Mouse (Mus musculus) lung, postnatal 0 days (tissue): ENCODE measurements at regions not wholly inside any gene's neighbourhood (a gene's known extent, or its start where the extent isn't known, plus 50 kb on each side); places are given as distances from the start of the nearest gene placed in this dataset.

Source experiments
- CTCF ChIP-seq: IDR thresholded peaks from 2 replicates; pipeline ENCODE4 v1.5.1; 2016; ENCODE audit warnings: antibody characterized with exemption, mild to moderate bottlenecking
- EP300 ChIP-seq: IDR thresholded peaks from 2 replicates; pipeline ENCODE4 v1.6.1; 2016; ENCODE audit warnings: antibody characterized with exemption, mild to moderate bottlenecking, control low read depth

DNA sequence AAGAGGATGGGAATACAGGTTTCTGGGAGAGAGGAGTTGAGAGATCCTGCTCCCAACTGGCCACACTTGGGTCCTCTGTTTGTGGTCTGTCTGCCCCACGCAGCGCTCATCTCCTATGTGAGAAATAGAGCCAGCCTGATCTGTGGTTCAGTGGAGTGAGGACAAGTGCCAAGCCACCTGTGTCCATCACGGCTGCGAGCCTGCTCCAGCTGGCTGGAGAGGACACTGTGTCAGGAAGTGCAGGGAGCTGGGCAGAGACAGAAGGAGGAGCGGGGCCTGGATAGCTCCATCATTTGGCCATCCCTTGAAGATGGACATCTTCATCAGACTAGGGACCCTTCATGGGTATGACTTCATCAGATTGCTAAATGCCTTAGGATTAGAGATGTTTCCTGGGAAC is 136.4 kb upstream of the Lrfn2 start:
- no peak for TF ChIP-seq CTCF
- no peak for TF ChIP-seq EP300
